Mouse (Mus musculus) thymus, adult 2 months (tissue): ENCODE results near the gene Mnat1.

Source experiments
- CTCF ChIP-seq: fragments of 200-500 bp; IDR thresholded peaks from 2 replicates; pipeline ENCODE4 v1.5.1; 2012; ENCODE audit warnings: mild to moderate bottlenecking, control low read depth, low read length, moderate library complexity, borderline replicate concordance; ENCODE audit not compliant: control insufficient read depth, poor library complexity, insufficient read depth; ENCODE audit errors: extremely low read depth
- POLR2A ChIP-seq: fragments of 200-500 bp; IDR thresholded peaks from 2 replicates; pipeline ENCODE4 v1.6.1; 2012; ENCODE audit warnings: mild to moderate bottlenecking, low read length, control low read depth, moderate library complexity; ENCODE audit not compliant: control insufficient read depth, poor library complexity, insufficient read depth; ENCODE audit errors: extremely low read depth

DNA sequence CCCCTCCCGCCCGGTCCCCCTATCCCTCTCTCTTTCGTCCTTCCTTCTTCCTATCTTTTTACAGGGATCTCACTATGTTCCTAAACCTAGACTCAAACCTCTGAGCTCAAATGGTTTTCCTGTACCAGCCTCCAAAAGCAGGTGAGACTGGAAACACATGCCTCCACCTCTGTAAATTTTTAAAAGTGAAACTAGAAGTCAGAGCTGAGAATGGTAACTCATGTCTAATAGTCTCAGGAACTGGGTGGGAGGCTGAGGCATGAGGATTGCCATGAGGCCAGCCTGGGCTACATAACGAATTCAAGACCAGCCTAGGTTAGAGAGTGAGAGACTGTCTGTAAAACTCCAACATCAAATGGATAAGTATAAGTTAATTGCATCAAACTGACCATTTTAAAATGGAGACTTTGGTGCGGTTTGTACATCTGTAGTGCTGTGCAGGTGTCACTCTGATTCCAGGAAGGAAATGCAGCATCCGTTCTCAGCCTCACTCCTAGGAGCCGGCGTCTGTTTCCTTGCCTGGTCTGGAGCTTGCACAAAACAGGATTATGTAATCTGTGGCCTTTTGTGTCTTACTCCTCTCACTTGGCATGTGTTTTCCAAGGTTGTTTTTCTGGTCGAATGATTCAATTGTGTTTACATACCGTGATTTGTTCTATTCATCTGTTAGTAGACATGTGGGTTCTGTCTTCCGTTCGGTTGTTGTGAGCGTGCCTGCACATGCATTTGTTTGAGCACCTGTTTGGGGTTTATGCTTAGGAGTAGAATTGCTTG is 39.1 kb downstream of the Mnat1 start:
- TF ChIP-seq POLR2A: no peak
- TF ChIP-seq CTCF: no peak
